Mouse (Mus musculus): ENCODE data around the gene Cib1. TPM values are rescaled to one million over a fixed set of nuclear protein-coding genes. Genes with fewer than 3 reads are reported as not detected.

Cib1 gene
- polyA plus RNA-seq, 1 experiment from 2014 or later = 61.9 TPM

GRCm38 (mm10) chr7:80199851-80200587 is 32.6 kb downstream of the Cib1 start:
- peaks cover 58% of the 10 kb centered on the region for H3K4me1 ChIP-seq
- H3K9ac ChIP-seq = peak overlapping the region; percentile 83; the same call in 1 of the 2 replicates
- no peak overlapping the region for H3K27ac ChIP-seq
- peak overlapping the region; percentile 92 for H3K4me2 ChIP-seq (replicated peaks)
- H3K9me3 ChIP-seq = no peaks in the 10 kb centered on the region
- WGBS = 63% methylated on average over 11 of the region's 11 CpGs
- ATAC-seq (ENCODE audit: low FRiP score, low read depth) = no peak
- peak overlapping the region; percentile 75 for H3K4me3 ChIP-seq
- no peaks in the 10 kb centered on the region for H3K27me3 ChIP-seq
- H3K36me3 ChIP-seq = peaks cover 5% of the 10 kb centered on the region; the same call in 1 of the 2 replicates

GRCm38 (mm10) chr7:80199286-80199685 is 33.3 kb downstream of the Cib1 start:
- peak overlapping the region; percentile 75 for H3K4me3 ChIP-seq

GRCm38 (mm10) chr7:80198863-80199262 is 33.8 kb downstream of the Cib1 start:
- H3K27me3 ChIP-seq = no peaks in the 10 kb centered on the region
- WGBS = under 1% methylated on average over 11 of the region's 11 CpGs
- H3K4me3 ChIP-seq = peak overlapping the region; percentile 75
- H3K9me3 ChIP-seq = no peaks in the 10 kb centered on the region
- H3K36me3 ChIP-seq = peaks cover 5% of the 10 kb centered on the region; the same call in 1 of the 2 replicates
- peak overlapping the region; percentile 83 for H3K9ac ChIP-seq
- ATAC-seq (ENCODE audit: low FRiP score, low read depth) = peak; percentile 2; the same call in 1 of the 2 replicates
- H3K27ac ChIP-seq = peak overlapping the region; percentile 95
- H3K4me1 ChIP-seq = peaks cover 52% of the 10 kb centered on the region
- H3K4me2 ChIP-seq (replicated peaks) = peak overlapping the region; percentile 92

More at GRCm38 (mm10) chr7:80199286-80199685, 33.3 kb downstream of the Cib1 start:
- peaks cover 56% of the 10 kb centered on the region for H3K4me1 ChIP-seq
- H3K27me3 ChIP-seq = no peaks in the 10 kb centered on the region
- peak overlapping the region; percentile 92 for H3K4me2 ChIP-seq (replicated peaks)
- ATAC-seq (ENCODE audit: low FRiP score, low read depth) = no peak
- peaks cover 5% of the 10 kb centered on the region; the same call in 1 of the 2 replicates for H3K36me3 ChIP-seq
- peak overlapping the region; percentile 83 for H3K9ac ChIP-seq
- 22% methylated on average over 6 of the region's 6 CpGs for WGBS
- peak overlapping the region; percentile 95 for H3K27ac ChIP-seq
- H3K9me3 ChIP-seq = no peaks in the 10 kb centered on the region

- peak overlapping the region; percentile 95 for H3K27ac ChIP-seq
- under 1% methylated on average over 67 of the region's 74 CpGs for WGBS
- no peaks in the 10 kb centered on the region for H3K9me3 ChIP-seq
- H3K4me1 ChIP-seq = peaks cover 48% of the 10 kb centered on the region
- peak; percentile 95 for ATAC-seq (ENCODE audit: low FRiP score, low read depth)
- peak overlapping the region; percentile 92 for H3K4me2 ChIP-seq (replicated peaks)
- H3K27me3 ChIP-seq = no peaks in the 10 kb centered on the region
- H3K9ac ChIP-seq = peak overlapping the region; percentile 83
- peak overlapping the region; percentile 75 for H3K4me3 ChIP-seq
- peaks cover 5% of the 10 kb centered on the region; the same call in 1 of the 2 replicates for H3K36me3 ChIP-seq
These were observed 34.5 kb downstream of the Cib1 start for GRCm38 (mm10) chr7:80197941-80198778.

GRCm38 (mm10) chr7:80197371-80197770 is 35.2 kb downstream of the Cib1 start:
- peak overlapping the region; percentile 92 for H3K4me2 ChIP-seq (replicated peaks)
- no peak for ATAC-seq (ENCODE audit: low FRiP score, low read depth)
- H3K27ac ChIP-seq = peak overlapping the region; percentile 95; the same call in 1 of the 2 replicates
- 19% methylated on average over 4 of the region's 4 CpGs for WGBS
- H3K4me3 ChIP-seq = peak overlapping the region; percentile 75
- peaks cover 49% of the 10 kb centered on the region for H3K4me1 ChIP-seq
- no peaks in the 10 kb centered on the region for H3K27me3 ChIP-seq
- no peaks in the 10 kb centered on the region for H3K9me3 ChIP-seq
- H3K36me3 ChIP-seq = peaks cover 5% of the 10 kb centered on the region; the same call in 1 of the 2 replicates
- H3K9ac ChIP-seq = peak overlapping the region; percentile 83

GRCm38 (mm10) chr7:80195576-80196263 is 36.9 kb downstream of the Cib1 start:
- ATAC-seq (ENCODE audit: low FRiP score, low read depth) = no peak
- Histone ChIP-seq H3K9ac (no peak overlapping the region), H3K4me1 (peaks cover 47% of the 10 kb centered on the region), H3K36me3 (no peaks in the 10 kb centered on the region), H3K4me3 (no peak overlapping the region), H3K9me3 (no peaks in the 10 kb centered on the region), H3K4me2 (replicated peaks) (no peak overlapping the region), H3K27me3 (no peaks in the 10 kb centered on the region), H3K27ac (no peak overlapping the region)
- WGBS = 90% methylated on average over 10 of the region's 11 CpGs

- no peaks in the 10 kb centered on the region for H3K36me3 ChIP-seq
- ATAC-seq (ENCODE audit: low FRiP score, low read depth) = no peak
- H3K4me3 ChIP-seq = no peak overlapping the region
- WGBS = 88% methylated on average over 5 of the region's 5 CpGs
- H3K9me3 ChIP-seq = no peaks in the 10 kb centered on the region
- H3K4me1 ChIP-seq = peaks cover 42% of the 10 kb centered on the region
- H3K9ac ChIP-seq = no peak overlapping the region
- no peak overlapping the region for H3K4me2 ChIP-seq (replicated peaks)
- H3K27me3 ChIP-seq = no peaks in the 10 kb centered on the region
- no peak overlapping the region for H3K27ac ChIP-seq
These were observed 37.5 kb downstream of the Cib1 start for GRCm38 (mm10) chr7:80195146-80195545.

- H3K4me3 ChIP-seq = no peak overlapping the region
- no peak overlapping the region for H3K9ac ChIP-seq
- 82% methylated on average over 13 of the region's 13 CpGs for WGBS
- ATAC-seq (ENCODE audit: low FRiP score, low read depth) = no peak
- H3K27ac ChIP-seq = no peak overlapping the region
- no peaks in the 10 kb centered on the region for H3K36me3 ChIP-seq
- peaks cover 38% of the 10 kb centered on the region for H3K4me1 ChIP-seq
- H3K27me3 ChIP-seq = no peaks in the 10 kb centered on the region
- H3K9me3 ChIP-seq = no peaks in the 10 kb centered on the region
- H3K4me2 ChIP-seq (replicated peaks) = no peak overlapping the region
These were observed 38.5 kb downstream of the Cib1 start for GRCm38 (mm10) chr7:80193941-80194739.

- peak overlapping the region; percentile 28 for H3K4me3 ChIP-seq
- 10% methylated on average over 16 of the region's 16 CpGs for WGBS
These were observed 40.2 kb downstream of the Cib1 start for GRCm38 (mm10) chr7:80192226-80193061.

GRCm38 (mm10) chr7:80191455-80191854 is 41.2 kb downstream of the Cib1 start:
- peak overlapping the region; percentile 31; the same call in 1 of the 2 replicates for H3K9ac ChIP-seq
- peak; percentile 25 for ATAC-seq (ENCODE audit: low FRiP score, low read depth)
- peak overlapping the region; percentile 80 for H3K27ac ChIP-seq
- no peak overlapping the region for H3K4me3 ChIP-seq
- peaks cover 44% of the 10 kb centered on the region for H3K4me1 ChIP-seq
- H3K27me3 ChIP-seq = no peaks in the 10 kb centered on the region
- H3K9me3 ChIP-seq = no peaks in the 10 kb centered on the region
- H3K36me3 ChIP-seq = no peaks in the 10 kb centered on the region
- H3K4me2 ChIP-seq (replicated peaks) = 0 out of 2 replicates have a peak overlapping the region, but pooled peaks have one; percentile 10
- 35% methylated on average over 5 of the region's 5 CpGs for WGBS

More at GRCm38 (mm10) chr7:80192226-80193061, 40.2 kb downstream of the Cib1 start:
- Histone ChIP-seq H3K4me2 (replicated peaks) (peak overlapping the region; percentile 61), H3K27ac (peak overlapping the region; percentile 80), H3K9me3 (no peaks in the 10 kb centered on the region), H3K27me3 (no peaks in the 10 kb centered on the region), H3K4me1 (peaks cover 42% of the 10 kb centered on the region), H3K36me3 (no peaks in the 10 kb centered on the region), H3K9ac (0 out of 2 replicates have a peak overlapping the region, but pooled peaks have one; percentile 36)
- peak; percentile 78 for ATAC-seq (ENCODE audit: low FRiP score, low read depth)
